27 mouse cellular contexts compared by ENCODE assay signal in genomic region chr19:18945265-18945664, GRCm38 (mm10).
"Had no signal": no experiment of that assay in that cellular context is flagged by ENCODE, and none has a peak within 500 bp of the region (broad histone marks: within the 10 kb centered on the region; RNA-seq: fewer than 3 reads in every experiment).

No protein-coding gene starts in this region.

- ATAC-seq: forebrain, embryonic 13.5 days; forebrain, embryonic 14.5 days; forebrain, embryonic 15.5 days; forebrain, embryonic 16.5 days; forebrain, postnatal 0 days had no signal

- H3K4me3 ChIP-seq: embryonic facial prominence, embryonic 10.5 days; embryonic facial prominence, embryonic 12.5 days; embryonic facial prominence, embryonic 13.5 days; embryonic facial prominence, embryonic 15.5 days; erythroblast, embryonic 14.5 days; forebrain, embryonic 10.5 days; forebrain, embryonic 13.5 days; forebrain, embryonic 15.5 days; gastrocnemius, adult 2 months; heart, adult 2 months; heart, embryonic 10.5 days had no signal

- H3K9ac ChIP-seq: embryonic facial prominence, embryonic 12.5 days; embryonic facial prominence, embryonic 13.5 days; embryonic facial prominence, embryonic 15.5 days; forebrain, embryonic 13.5 days; forebrain, embryonic 15.5 days; forebrain, postnatal 0 days had no signal

- H3K9me3 ChIP-seq: embryonic facial prominence, embryonic 10.5 days; embryonic facial prominence, embryonic 12.5 days; embryonic facial prominence, embryonic 13.5 days; embryonic facial prominence, embryonic 15.5 days; forebrain, embryonic 10.5 days; forebrain, embryonic 13.5 days; forebrain, embryonic 15.5 days; heart, embryonic 10.5 days had no signal

- H3K36me3 ChIP-seq: embryonic facial prominence, embryonic 10.5 days; embryonic facial prominence, embryonic 12.5 days; embryonic facial prominence, embryonic 13.5 days; embryonic facial prominence, embryonic 15.5 days; forebrain, embryonic 10.5 days; forebrain, embryonic 15.5 days; heart, embryonic 10.5 days had no signal

- H3K4me1 ChIP-seq: embryonic facial prominence, embryonic 10.5 days; embryonic facial prominence, embryonic 12.5 days; embryonic facial prominence, embryonic 13.5 days; embryonic facial prominence, embryonic 15.5 days; forebrain, embryonic 10.5 days; forebrain, embryonic 13.5 days; forebrain, embryonic 15.5 days; heart, embryonic 10.5 days had no signal

- H3K27ac ChIP-seq: embryonic facial prominence, embryonic 10.5 days; embryonic facial prominence, embryonic 12.5 days; embryonic facial prominence, embryonic 13.5 days; embryonic facial prominence, embryonic 15.5 days; forebrain, embryonic 10.5 days; forebrain, embryonic 13.5 days; forebrain, embryonic 15.5 days; gastrocnemius, adult 2 months; heart, adult 2 months; heart, embryonic 10.5 days had no signal

- H3K4me2 ChIP-seq: embryonic facial prominence, embryonic 12.5 days; embryonic facial prominence, embryonic 13.5 days; embryonic facial prominence, embryonic 15.5 days; forebrain, embryonic 13.5 days; forebrain, embryonic 15.5 days had no signal

- H3K27me3 ChIP-seq: embryonic facial prominence, embryonic 12.5 days; embryonic facial prominence, embryonic 13.5 days; embryonic facial prominence, embryonic 15.5 days; forebrain, embryonic 13.5 days; forebrain, embryonic 15.5 days had no signal

- DNase-seq: cerebellum, adult 9-10 months; cerebellum, adult 9-11 months; cerebellum, postnatal 10 days; cerebellum, postnatal 14 days; cerebellum, postnatal 25 days; cerebellum, postnatal 36 days; embryo, embryonic 11 days; forebrain, postnatal 0 days; gastrocnemius, adult 2 months; gastrocnemius, postnatal 10 days; gastrocnemius, postnatal 14 days; gastrocnemius, postnatal 25 days; gastrocnemius, postnatal 36 days; heart, adult 11 months; heart, adult 18-20 months; heart, adult 2 months had no signal
